Mouse (Mus musculus): ENCODE results near the gene Tmem136. TPM values are rescaled to one million over a fixed set of nuclear protein-coding genes. Genes with fewer than 3 reads are reported as not detected.

The Tmem136 gene
- polyA plus RNA-seq, 1 experiment from 2014 or later, result 11.5 TPM

GRCm38 (mm10) chr9:43098922-43099321 is 17.4 kb downstream of the Tmem136 start:
- Histone ChIP-seq H3K27ac (replicated peaks; ENCODE audit: low read depth, low read length) (no peak overlapping the region), H3K27me3 (ENCODE audit: control insufficient read depth, insufficient read depth, low read length) (no peaks in the 10 kb centered on the region), H3K4me2 (ENCODE audit: low read depth, severe bottlenecking) (no peak overlapping the region), H3K9ac (ENCODE audit: low read length) (no peak overlapping the region), H3K36me3 (ENCODE audit: control insufficient read depth, insufficient read depth, low read length) (no peaks in the 10 kb centered on the region), H3K4me3 (ENCODE audit: low read depth, low read length) (no peak overlapping the region), H3K9me3 (ENCODE audit: control insufficient read depth, low read length) (no peaks in the 10 kb centered on the region), H3K4me1 (ENCODE audit: control insufficient read depth, insufficient read depth, low read length) (peaks cover 6% of the 10 kb centered on the region; the same call in 1 of the 2 replicates)
- DNase-seq (ENCODE audit: low spot score) (no peak), ATAC-seq (ENCODE audit: insufficient number of reproducible peaks, low FRiP score, low TSS enrichment, low read depth) (no peak)
- WGBS, result 65% methylated on average over 4 of the region's 4 CpGs

GRCm38 (mm10) chr9:43097801-43098557 is 18.4 kb downstream of the Tmem136 start:
- Histone ChIP-seq H3K27ac (replicated peaks; ENCODE audit: low read depth, low read length) (no peak overlapping the region), H3K36me3 (ENCODE audit: control insufficient read depth, insufficient read depth, low read length) (no peaks in the 10 kb centered on the region), H3K4me2 (ENCODE audit: low read depth, severe bottlenecking) (no peak overlapping the region), H3K27me3 (ENCODE audit: control insufficient read depth, insufficient read depth, low read length) (no peaks in the 10 kb centered on the region), H3K9me3 (ENCODE audit: control insufficient read depth, low read length) (no peaks in the 10 kb centered on the region), H3K4me3 (ENCODE audit: low read depth, low read length) (no peak overlapping the region), H3K4me1 (ENCODE audit: control insufficient read depth, insufficient read depth, low read length) (no peaks in the 10 kb centered on the region), H3K9ac (ENCODE audit: low read length) (no peak overlapping the region)
- ATAC-seq (ENCODE audit: insufficient number of reproducible peaks, low FRiP score, low TSS enrichment, low read depth) (no peak), DNase-seq (ENCODE audit: low spot score) (no peak)
- WGBS, result 96% methylated on average over 3 of the region's 3 CpGs

- ATAC-seq (ENCODE audit: insufficient number of reproducible peaks, low FRiP score, low TSS enrichment, low read depth) (no peak), DNase-seq (ENCODE audit: low spot score) (no peak)
- Histone ChIP-seq H3K36me3 (ENCODE audit: control insufficient read depth, insufficient read depth, low read length) (no peaks in the 10 kb centered on the region), H3K4me2 (ENCODE audit: low read depth, severe bottlenecking) (no peak overlapping the region), H3K27ac (replicated peaks; ENCODE audit: low read depth, low read length) (no peak overlapping the region), H3K4me1 (ENCODE audit: control insufficient read depth, insufficient read depth, low read length) (no peaks in the 10 kb centered on the region), H3K9ac (ENCODE audit: low read length) (no peak overlapping the region), H3K4me3 (ENCODE audit: low read depth, low read length) (no peak overlapping the region), H3K9me3 (ENCODE audit: control insufficient read depth, low read length) (no peaks in the 10 kb centered on the region), H3K27me3 (ENCODE audit: control insufficient read depth, insufficient read depth, low read length) (no peaks in the 10 kb centered on the region)
Measured at GRCm38 (mm10) chr9:43096337-43096736, 20.0 kb downstream of the Tmem136 start.

GRCm38 (mm10) chr9:43094828-43095227 is 21.5 kb downstream of the Tmem136 start:
- 92% methylated on average over 4 of the region's 4 CpGs for WGBS
- DNase-seq (ENCODE audit: low spot score) (no peak), ATAC-seq (ENCODE audit: insufficient number of reproducible peaks, low FRiP score, low TSS enrichment, low read depth) (no peak)
- no peak overlapping the region for H3K4me3 ChIP-seq (ENCODE audit: low read depth, low read length)
- no peaks in the 10 kb centered on the region for H3K4me1 ChIP-seq (ENCODE audit: control insufficient read depth, insufficient read depth, low read length)
- no peaks in the 10 kb centered on the region for H3K9me3 ChIP-seq (ENCODE audit: control insufficient read depth, low read length)
- no peak overlapping the region for H3K4me2 ChIP-seq (ENCODE audit: low read depth, severe bottlenecking)
- H3K36me3 ChIP-seq (ENCODE audit: control insufficient read depth, insufficient read depth, low read length), result no peaks in the 10 kb centered on the region
- H3K27me3 ChIP-seq (ENCODE audit: control insufficient read depth, insufficient read depth, low read length), result no peaks in the 10 kb centered on the region
- no peak overlapping the region for H3K27ac ChIP-seq (replicated peaks; ENCODE audit: low read depth, low read length)
- no peak overlapping the region for H3K9ac ChIP-seq (ENCODE audit: low read length)

- H3K27me3 ChIP-seq (ENCODE audit: control insufficient read depth, insufficient read depth, low read length), result no peaks in the 10 kb centered on the region
- H3K27ac ChIP-seq (replicated peaks; ENCODE audit: low read depth, low read length), result no peak overlapping the region
- H3K9me3 ChIP-seq (ENCODE audit: control insufficient read depth, low read length), result no peaks in the 10 kb centered on the region
- DNase-seq (ENCODE audit: low spot score) (no peak), ATAC-seq (ENCODE audit: insufficient number of reproducible peaks, low FRiP score, low TSS enrichment, low read depth) (no peak)
- H3K4me2 ChIP-seq (ENCODE audit: low read depth, severe bottlenecking), result no peak overlapping the region
- WGBS, result 73% methylated on average over 3 of the region's 3 CpGs
- no peaks in the 10 kb centered on the region for H3K4me1 ChIP-seq (ENCODE audit: control insufficient read depth, insufficient read depth, low read length)
- H3K9ac ChIP-seq (ENCODE audit: low read length), result no peak overlapping the region
- H3K4me3 ChIP-seq (ENCODE audit: low read depth, low read length), result no peak overlapping the region
- no peaks in the 10 kb centered on the region for H3K36me3 ChIP-seq (ENCODE audit: control insufficient read depth, insufficient read depth, low read length)
Measured at GRCm38 (mm10) chr9:43093803-43094202, 22.6 kb downstream of the Tmem136 start.

GRCm38 (mm10) chr9:43085686-43086285 is 30.6 kb downstream of the Tmem136 start:
- Histone ChIP-seq H3K36me3 (ENCODE audit: control insufficient read depth, insufficient read depth, low read length) (no peaks in the 10 kb centered on the region), H3K27me3 (ENCODE audit: control insufficient read depth, insufficient read depth, low read length) (no peaks in the 10 kb centered on the region), H3K27ac (replicated peaks; ENCODE audit: low read depth, low read length) (no peak overlapping the region), H3K9ac (ENCODE audit: low read length) (no peak overlapping the region), H3K4me2 (ENCODE audit: low read depth, severe bottlenecking) (no peak overlapping the region), H3K4me3 (ENCODE audit: low read depth, low read length) (no peak overlapping the region), H3K4me1 (ENCODE audit: control insufficient read depth, insufficient read depth, low read length) (no peaks in the 10 kb centered on the region), H3K9me3 (ENCODE audit: control insufficient read depth, low read length) (no peaks in the 10 kb centered on the region)
- ATAC-seq (ENCODE audit: insufficient number of reproducible peaks, low FRiP score, low TSS enrichment, low read depth) (no peak), DNase-seq (ENCODE audit: low spot score) (no peak)
- 95% methylated on average over 1 of the region's 1 CpGs for WGBS

- DNase-seq (ENCODE audit: low spot score), result no peak
- Histone ChIP-seq H3K27me3 (ENCODE audit: control insufficient read depth, insufficient read depth, low read length) (no peaks in the 10 kb centered on the region), H3K9ac (ENCODE audit: low read length) (no peak overlapping the region), H3K4me1 (ENCODE audit: control insufficient read depth, insufficient read depth, low read length) (no peaks in the 10 kb centered on the region), H3K9me3 (ENCODE audit: control insufficient read depth, low read length) (no peaks in the 10 kb centered on the region), H3K27ac (replicated peaks; ENCODE audit: low read depth, low read length) (no peak overlapping the region), H3K4me2 (ENCODE audit: low read depth, severe bottlenecking) (no peak overlapping the region), H3K4me3 (ENCODE audit: low read depth, low read length) (no peak overlapping the region), H3K36me3 (ENCODE audit: control insufficient read depth, insufficient read depth, low read length) (no peaks in the 10 kb centered on the region)
- WGBS, result 86% methylated on average over 7 of the region's 7 CpGs
- ATAC-seq (ENCODE audit: insufficient number of reproducible peaks, low FRiP score, low TSS enrichment, low read depth), result no peak
Measured at GRCm38 (mm10) chr9:43084496-43085362, 31.6 kb downstream of the Tmem136 start.

- H3K27me3 ChIP-seq (ENCODE audit: control insufficient read depth, insufficient read depth, low read length), result no peaks in the 10 kb centered on the region
- no peak overlapping the region for H3K4me2 ChIP-seq (ENCODE audit: low read depth, severe bottlenecking)
- no peaks in the 10 kb centered on the region for H3K36me3 ChIP-seq (ENCODE audit: control insufficient read depth, insufficient read depth, low read length)
- H3K27ac ChIP-seq (replicated peaks; ENCODE audit: low read depth, low read length), result no peak overlapping the region
- 55% methylated on average over 7 of the region's 7 CpGs for WGBS
- no peak overlapping the region for H3K9ac ChIP-seq (ENCODE audit: low read length)
- ATAC-seq (ENCODE audit: insufficient number of reproducible peaks, low FRiP score, low TSS enrichment, low read depth) (no peak), DNase-seq (ENCODE audit: low spot score) (no peak)
- H3K9me3 ChIP-seq (ENCODE audit: control insufficient read depth, low read length), result no peaks in the 10 kb centered on the region
- H3K4me1 ChIP-seq (ENCODE audit: control insufficient read depth, insufficient read depth, low read length), result no peaks in the 10 kb centered on the region
- no peak overlapping the region for H3K4me3 ChIP-seq (ENCODE audit: low read depth, low read length)
Measured at GRCm38 (mm10) chr9:43083441-43084055, 32.8 kb downstream of the Tmem136 start.

Measured in limb, embryonic 11.5 days (tissue).